ENCODE assay signal across 21 mouse cellular contexts in genomic region chr17:62685181-62685580, GRCm38 (mm10).
DNase-seq lines count a peak whose midpoint lies in the region; ATAC-seq lines count a peak whose summit lies in the region.
"Had no signal": no experiment of that assay in that cellular context is flagged by ENCODE, and none has a peak within 500 bp of the region (broad histone marks: within the 10 kb centered on the region; RNA-seq: fewer than 3 reads in every experiment).

No protein-coding gene starts in this region.

- no peak for DNase-seq in heart, adult 18-20 months
- DNase-seq in frontal cortex, adult 2 months (ENCODE audit: extremely low spot score in 1 of 2, low spot score in 1 of 2), result no peak
- DNase-seq: cerebellum, adult 2 months; gastrocnemius, postnatal 25 days; left cerebral cortex, postnatal 4 days; lung, adult 2 months; thymus, adult 2 months had no signal

- no peak overlapping the region for H3K9ac ChIP-seq in heart, embryonic 12.5 days
- H3K9ac ChIP-seq in kidney, embryonic 15.5 days, result no peak overlapping the region
- no peak overlapping the region for H3K9ac ChIP-seq in kidney, embryonic 16.5 days (replicated peaks; ENCODE audit: low read length)
- no peak overlapping the region for H3K9ac ChIP-seq in limb, embryonic 13.5 days
- no peak overlapping the region for H3K9ac ChIP-seq in hindbrain, embryonic 12.5 days
- H3K9ac ChIP-seq: liver, embryonic 12.5 days; neural tube, embryonic 15.5 days had no signal

- no peaks in the 10 kb centered on the region for H3K36me3 ChIP-seq in heart, embryonic 12.5 days
- H3K36me3 ChIP-seq in kidney, embryonic 15.5 days, result no peaks in the 10 kb centered on the region
- H3K36me3 ChIP-seq in kidney, embryonic 16.5 days (ENCODE audit: insufficient read depth, low read length), result no peaks in the 10 kb centered on the region
- no peaks in the 10 kb centered on the region for H3K36me3 ChIP-seq in limb, embryonic 13.5 days
- no peaks in the 10 kb centered on the region for H3K36me3 ChIP-seq in hindbrain, embryonic 12.5 days
- H3K36me3 ChIP-seq: liver, embryonic 12.5 days; neural tube, embryonic 15.5 days had no signal

- no peaks in the 10 kb centered on the region for H3K9me3 ChIP-seq in heart, embryonic 12.5 days (replicated peaks)
- no peaks in the 10 kb centered on the region for H3K9me3 ChIP-seq in kidney, embryonic 15.5 days (replicated peaks)
- H3K9me3 ChIP-seq in kidney, embryonic 16.5 days (ENCODE audit: low read length), result no peaks in the 10 kb centered on the region
- no peaks in the 10 kb centered on the region for H3K9me3 ChIP-seq in limb, embryonic 13.5 days
- no peaks in the 10 kb centered on the region for H3K9me3 ChIP-seq in hindbrain, embryonic 12.5 days (replicated peaks)
- H3K9me3 ChIP-seq: liver, embryonic 12.5 days; neural tube, embryonic 15.5 days had no signal

- WGBS in heart, embryonic 12.5 days, result 70% methylated on average over 6 of the region's 6 CpGs
- 72% methylated on average over 6 of the region's 6 CpGs for WGBS in kidney, embryonic 15.5 days
- WGBS in kidney, embryonic 16.5 days, result 78% methylated on average over 6 of the region's 6 CpGs
- WGBS in limb, embryonic 13.5 days, result 46% methylated on average over 6 of the region's 6 CpGs
- 60% methylated on average over 6 of the region's 6 CpGs for WGBS in hindbrain, embryonic 12.5 days

- H3K4me3 ChIP-seq in heart, embryonic 12.5 days, result no peak overlapping the region
- no peak overlapping the region for H3K4me3 ChIP-seq in kidney, embryonic 15.5 days (replicated peaks)
- H3K4me3 ChIP-seq in kidney, embryonic 16.5 days (ENCODE audit: low read length), result no peak overlapping the region
- H3K4me3 ChIP-seq in brown adipose tissue, adult 24 weeks (ENCODE audit: insufficient read depth, low read depth, low read length), result no peak overlapping the region
- no peak overlapping the region for H3K4me3 ChIP-seq in limb, embryonic 13.5 days
- H3K4me3 ChIP-seq in hindbrain, embryonic 12.5 days, result no peak overlapping the region
- H3K4me3 ChIP-seq: left cerebral cortex, adult 2 months; liver, embryonic 12.5 days; megakaryocyte, embryonic 14.5 days; neural tube, embryonic 15.5 days had no signal

- H3K27me3 ChIP-seq in heart, embryonic 12.5 days (replicated peaks), result no peaks in the 10 kb centered on the region
- H3K27me3 ChIP-seq in kidney, embryonic 15.5 days, result no peaks in the 10 kb centered on the region
- no peaks in the 10 kb centered on the region for H3K27me3 ChIP-seq in kidney, embryonic 16.5 days (ENCODE audit: insufficient read depth, low read length)
- no peaks in the 10 kb centered on the region for H3K27me3 ChIP-seq in limb, embryonic 13.5 days
- no peaks in the 10 kb centered on the region for H3K27me3 ChIP-seq in hindbrain, embryonic 12.5 days
- H3K27me3 ChIP-seq: liver, embryonic 12.5 days; megakaryocyte, embryonic 14.5 days; neural tube, embryonic 15.5 days had no signal

- H3K4me1 ChIP-seq in heart, embryonic 12.5 days (replicated peaks), result peaks cover 39% of the 10 kb centered on the region
- peaks cover 11% of the 10 kb centered on the region for H3K4me1 ChIP-seq in kidney, embryonic 15.5 days
- peaks cover 6% of the 10 kb centered on the region; the same call in 1 of the 2 replicates for H3K4me1 ChIP-seq in kidney, embryonic 16.5 days (ENCODE audit: insufficient read depth, low read length)
- H3K4me1 ChIP-seq in brown adipose tissue, adult 24 weeks (ENCODE audit: control insufficient read depth, insufficient read depth, insufficient read length, low read length), result peaks cover 5% of the 10 kb centered on the region
- H3K4me1 ChIP-seq in limb, embryonic 13.5 days, result peaks cover 37% of the 10 kb centered on the region
- H3K4me1 ChIP-seq in hindbrain, embryonic 12.5 days, result peaks cover 11% of the 10 kb centered on the region
- H3K4me1 ChIP-seq: liver, embryonic 12.5 days; megakaryocyte, embryonic 14.5 days had no signal

- 0 out of 2 replicates have a peak overlapping the region, but pooled peaks have one; percentile 21 for H3K27ac ChIP-seq in heart, embryonic 12.5 days (ENCODE audit: poor library complexity, severe bottlenecking)
- H3K27ac ChIP-seq in kidney, embryonic 15.5 days, result 0 out of 2 replicates have a peak overlapping the region, but pooled peaks have one; percentile 0
- H3K27ac ChIP-seq in kidney, embryonic 16.5 days (ENCODE audit: low read length), result no peak overlapping the region
- peak overlapping the region; percentile 26 for H3K27ac ChIP-seq in brown adipose tissue, adult 24 weeks (replicated peaks; ENCODE audit: low read depth, low read length)
- H3K27ac ChIP-seq in limb, embryonic 13.5 days, result peak overlapping the region; percentile 33; the same call in 1 of the 2 replicates
- no peak overlapping the region for H3K27ac ChIP-seq in hindbrain, embryonic 12.5 days
- H3K27ac ChIP-seq: hindbrain, postnatal 0 days; left cerebral cortex, adult 2 months; liver, embryonic 12.5 days; neural tube, embryonic 15.5 days had no signal

- H3K4me2 ChIP-seq in heart, embryonic 12.5 days, result no peak overlapping the region
- H3K4me2 ChIP-seq in kidney, embryonic 15.5 days, result no peak overlapping the region
- no peak overlapping the region for H3K4me2 ChIP-seq in kidney, embryonic 16.5 days (replicated peaks; ENCODE audit: low read depth, low read length)
- no peak overlapping the region for H3K4me2 ChIP-seq in limb, embryonic 13.5 days (replicated peaks)
- H3K4me2 ChIP-seq in hindbrain, embryonic 12.5 days (replicated peaks), result no peak overlapping the region
- H3K4me2 ChIP-seq: liver, embryonic 12.5 days; neural tube, embryonic 15.5 days had no signal

- ATAC-seq in heart, embryonic 12.5 days (ENCODE audit: insufficient number of reproducible peaks, low FRiP score), result no peak
- no peak for ATAC-seq in kidney, embryonic 15.5 days (replicated peaks; ENCODE audit: low FRiP score)
- no peak for ATAC-seq in kidney, embryonic 16.5 days (ENCODE audit: low FRiP score, low TSS enrichment)
- ATAC-seq in limb, embryonic 13.5 days (ENCODE audit: low FRiP score, low read depth), result no peak
- ATAC-seq in hindbrain, embryonic 12.5 days (ENCODE audit: low FRiP score), result no peak
- ATAC-seq: forebrain, embryonic 14.5 days; hindbrain, postnatal 0 days; intestine, postnatal 0 days; liver, embryonic 12.5 days; midbrain, embryonic 16.5 days had no signal

Comparison
In these comparisons a context has a peak if more than half of its experiments do, and no peak if none do; other contexts are left out.
1. H3K27ac ChIP-seq: peak in heart, embryonic 12.5 days (single experiment), kidney, embryonic 15.5 days (single experiment), brown adipose tissue, adult 24 weeks (single experiment) and limb, embryonic 13.5 days (single experiment); none in kidney, embryonic 16.5 days (single experiment) and hindbrain, embryonic 12.5 days (single experiment).